In the genomic region with DNA sequence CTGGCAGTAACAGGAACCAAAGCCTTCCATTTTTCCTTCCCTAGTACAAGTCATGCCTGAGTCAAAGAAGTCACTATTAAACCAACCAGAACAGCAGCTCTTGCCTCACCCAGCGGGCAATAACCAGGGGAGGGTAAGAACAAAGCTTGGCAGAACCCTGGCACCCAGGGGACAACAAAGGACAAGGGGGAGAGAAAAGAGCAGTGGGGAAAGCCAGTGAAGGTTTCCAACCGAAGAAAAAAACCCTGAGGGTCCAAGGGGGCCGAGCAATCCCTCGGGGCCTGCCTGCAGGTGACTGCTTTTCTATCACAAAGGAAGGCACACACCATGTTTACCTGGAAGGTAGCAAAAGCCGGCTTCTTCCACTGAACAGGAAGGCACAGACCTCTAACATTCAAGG, we compare ENCODE assay signal across 8 mouse cellular contexts. TPM values are rescaled to one million over a fixed set of nuclear protein-coding genes. Genes with fewer than 3 reads are reported as not detected.
A peak's percentile ranks its signal among the peaks of the same experiment; 100 is the strongest.
DNase-seq lines count a peak whose midpoint lies in the region; ATAC-seq lines count a peak whose summit lies in the region.

No protein-coding gene starts in this region.

- H3K27ac ChIP-seq in heart, embryonic 16.5 days (ENCODE audit: low read length) = peak overlapping the region; percentile 93
- H3K27ac ChIP-seq in embryonic facial prominence, embryonic 12.5 days = peak overlapping the region; percentile 69; the same call in 1 of the 2 replicates
- H3K27ac ChIP-seq in hindbrain, embryonic 16.5 days (ENCODE audit: low read depth, low read length) = no peak overlapping the region; the same call in 1 of the 2 replicates
- H3K27ac ChIP-seq in midbrain, embryonic 10.5 days (replicated peaks) = no peak overlapping the region

- ATAC-seq in heart, embryonic 16.5 days (replicated peaks; ENCODE audit: extremely low read depth, insufficient read depth, low FRiP score) = no peak
- ATAC-seq in embryonic facial prominence, embryonic 12.5 days (ENCODE audit: insufficient number of reproducible peaks, insufficient read depth, low FRiP score, low TSS enrichment) = no peak
- ATAC-seq in hindbrain, embryonic 16.5 days = no peak
- no peak for ATAC-seq in granulocyte monocyte progenitor cell, adult 5-6 weeks (replicated peaks; ENCODE audit: poor library complexity, severe bottlenecking)

- H3K9ac ChIP-seq in heart, embryonic 16.5 days (ENCODE audit: low read length) = peak overlapping the region; percentile 97
- H3K9ac ChIP-seq in embryonic facial prominence, embryonic 12.5 days = peak overlapping the region; percentile 70
- peak overlapping the region; percentile 91 for H3K9ac ChIP-seq in hindbrain, embryonic 16.5 days (ENCODE audit: low read depth, low read length)

- H3K4me1 ChIP-seq in heart, embryonic 16.5 days (ENCODE audit: control insufficient read depth, insufficient read depth, low read length) = peaks cover 32% of the 10 kb centered on the region
- peaks cover 29% of the 10 kb centered on the region for H3K4me1 ChIP-seq in embryonic facial prominence, embryonic 12.5 days
- H3K4me1 ChIP-seq in hindbrain, embryonic 16.5 days (ENCODE audit: control insufficient read depth, insufficient read depth, low read depth, low read length) = peaks cover 18% of the 10 kb centered on the region
- peaks cover 41% of the 10 kb centered on the region for H3K4me1 ChIP-seq in midbrain, embryonic 10.5 days

- H3K4me3 ChIP-seq in heart, embryonic 16.5 days (ENCODE audit: low read length) = peak overlapping the region; percentile 92
- H3K4me3 ChIP-seq in embryonic facial prominence, embryonic 12.5 days = peak overlapping the region; percentile 82
- H3K4me3 ChIP-seq in hindbrain, embryonic 16.5 days (ENCODE audit: low read length) = peak overlapping the region; percentile 66
- peak overlapping the region; percentile 90 for H3K4me3 ChIP-seq in midbrain, embryonic 10.5 days

- 69% methylated on average over 5 of the region's 5 CpGs for WGBS in heart, embryonic 16.5 days
- 46% methylated on average over 5 of the region's 5 CpGs for WGBS in embryonic facial prominence, embryonic 12.5 days
- WGBS in hindbrain, embryonic 16.5 days = 50% methylated on average over 5 of the region's 5 CpGs
- WGBS in midbrain, embryonic 10.5 days = 63% methylated on average over 5 of the region's 5 CpGs

- no peaks in the 10 kb centered on the region for H3K36me3 ChIP-seq in heart, embryonic 16.5 days (ENCODE audit: control insufficient read depth, insufficient read depth)
- no peaks in the 10 kb centered on the region for H3K36me3 ChIP-seq in embryonic facial prominence, embryonic 12.5 days
- H3K36me3 ChIP-seq in hindbrain, embryonic 16.5 days (ENCODE audit: control insufficient read depth, insufficient read depth, low read length) = no peaks in the 10 kb centered on the region
- no peaks in the 10 kb centered on the region for H3K36me3 ChIP-seq in midbrain, embryonic 10.5 days

- no peaks in the 10 kb centered on the region for H3K9me3 ChIP-seq in heart, embryonic 16.5 days (replicated peaks; ENCODE audit: control insufficient read depth, low read length)
- no peaks in the 10 kb centered on the region for H3K9me3 ChIP-seq in embryonic facial prominence, embryonic 12.5 days
- H3K9me3 ChIP-seq in hindbrain, embryonic 16.5 days (ENCODE audit: control insufficient read depth, low read length) = no peaks in the 10 kb centered on the region
- no peaks in the 10 kb centered on the region for H3K9me3 ChIP-seq in midbrain, embryonic 10.5 days (replicated peaks)

- no peaks in the 10 kb centered on the region for H3K27me3 ChIP-seq in heart, embryonic 16.5 days (ENCODE audit: control insufficient read depth, insufficient read depth, low read length)
- no peaks in the 10 kb centered on the region for H3K27me3 ChIP-seq in embryonic facial prominence, embryonic 12.5 days
- no peaks in the 10 kb centered on the region for H3K27me3 ChIP-seq in hindbrain, embryonic 16.5 days (replicated peaks; ENCODE audit: control insufficient read depth, insufficient read depth, low read length)
- peaks cover 8% of the 10 kb centered on the region for H3K27me3 ChIP-seq in midbrain, embryonic 10.5 days (ENCODE audit: low read depth, poor library complexity, severe bottlenecking)

- H3K4me2 ChIP-seq in heart, embryonic 16.5 days (ENCODE audit: low read depth, low read length) = peak overlapping the region; percentile 87
- peak overlapping the region; percentile 81 for H3K4me2 ChIP-seq in embryonic facial prominence, embryonic 12.5 days (replicated peaks)
- peak overlapping the region; percentile 84 for H3K4me2 ChIP-seq in hindbrain, embryonic 16.5 days (ENCODE audit: low read length)

- DNase-seq in heart, adult 18-20 months = no peak
- DNase-seq in midbrain, embryonic 10.5 days (ENCODE audit: low spot score) = no peak
- DNase-seq in embryo, embryonic 9.5 days (ENCODE audit: extremely low spot score) = no peak
- DNase-seq in spleen, adult 12 weeks (ENCODE audit: low spot score) = no peak

RNA-seq across cellular contexts. Expression of a gene that starts 1.7 kb away (rescaled TPM):
- polyA plus RNA-seq in heart, embryonic 16.5 days (2015; fragmentation: Nextera tagmentation; extraction: Ambion mirVana) = 22.2 and 24.0 TPM in 2 replicates
- total RNA-seq in heart, adult 18-20 months (2021) = 10 to 100 TPM; 54.1 to 63.2 TPM
- polyA plus RNA-seq in embryonic facial prominence, embryonic 12.5 days (2016; fragmentation: Nextera tagmentation; extraction: Ambion mirVana) = 20.4 and 21.5 TPM in 2 replicates
- polyA plus RNA-seq in hindbrain, embryonic 16.5 days (2015; fragmentation: Nextera tagmentation; extraction: Ambion mirVana) = 19.7 and 23.3 TPM in 2 replicates
- polyA plus RNA-seq in midbrain, embryonic 10.5 days (2016; fragmentation: Nextera tagmentation; extraction: Ambion mirVana) = 11.3 and 14.9 TPM in 2 replicates
- 24.9 and 27.7 TPM in 2 replicates for total RNA-seq in granulocyte monocyte progenitor cell, adult 5-6 weeks (2014; fragmentation: Nextera tagmentation)
- 38.6 and 43.6 TPM in 2 replicates for total RNA-seq in granulocyte monocyte progenitor cell, adult 5-6 weeks (2017)

RNA-seq across cellular contexts. Expression of a gene that starts 43.3 kb away (rescaled TPM):
- 13.5 and 14.2 TPM in 2 replicates for polyA plus RNA-seq in heart, embryonic 16.5 days (2015; fragmentation: Nextera tagmentation; extraction: Ambion mirVana)
- total RNA-seq in heart, adult 18-20 months (2021) = 10 to 100 TPM; 12.3 to 12.4 TPM
- 21.3 and 22.2 TPM in 2 replicates for polyA plus RNA-seq in embryonic facial prominence, embryonic 12.5 days (2016; fragmentation: Nextera tagmentation; extraction: Ambion mirVana)
- polyA plus RNA-seq in hindbrain, embryonic 16.5 days (2015; fragmentation: Nextera tagmentation; extraction: Ambion mirVana) = 15.2 and 18.9 TPM in 2 replicates
- 20.4 and 23.6 TPM in 2 replicates for polyA plus RNA-seq in midbrain, embryonic 10.5 days (2016; fragmentation: Nextera tagmentation; extraction: Ambion mirVana)
- 27.6 and 28.6 TPM in 2 replicates for total RNA-seq in granulocyte monocyte progenitor cell, adult 5-6 weeks (2014; fragmentation: Nextera tagmentation)
- total RNA-seq in granulocyte monocyte progenitor cell, adult 5-6 weeks (2017) = 9.3 and 12.5 TPM in 2 replicates

Comparison
In these comparisons a context has a peak if more than half of its experiments do, and no peak if none do; other contexts are left out.
1. H3K27ac ChIP-seq: peak in heart, embryonic 16.5 days (single experiment) and embryonic facial prominence, embryonic 12.5 days (single experiment); none in hindbrain, embryonic 16.5 days (single experiment) and midbrain, embryonic 10.5 days (single experiment).
2. Peak in every context shown above with its lines, with median percentiles within 50 percentile points of each other: H3K4me2 ChIP-seq, H3K4me3 ChIP-seq and H3K9ac ChIP-seq.